Mouse (Mus musculus): ENCODE measurements around the gene Tsr2.

The Tsr2 gene

GRCm38 (mm10) chrX:151096171-151097058 lies at the start of gene Tsr2:
Gene Tsr2, minus strand, starts transcription at chrX:151096543.
- peak; percentile 63 for DNase-seq (ENCODE audit: extremely low spot score)

- DNase-seq (ENCODE audit: extremely low spot score) = peak; percentile 10
Measured at GRCm38 (mm10) chrX:151132785-151133184, 36.4 kb upstream of the Tsr2 start.

- no peak for DNase-seq (ENCODE audit: extremely low spot score)
Measured at GRCm38 (mm10) chrX:151130493-151130892, 34.1 kb upstream of the Tsr2 start.

- DNase-seq (ENCODE audit: extremely low spot score) = no peak
Measured at GRCm38 (mm10) chrX:151123933-151124332, 27.6 kb upstream of the Tsr2 start.

GRCm38 (mm10) chrX:151117432-151117831 lies 21.1 kb upstream of the Tsr2 start:
- DNase-seq (ENCODE audit: extremely low spot score) = no peak

GRCm38 (mm10) chrX:151116795-151117194 lies 20.5 kb upstream of the Tsr2 start:
- no peak for DNase-seq (ENCODE audit: extremely low spot score)

- no peak for DNase-seq (ENCODE audit: extremely low spot score)
Measured at GRCm38 (mm10) chrX:151107301-151108067, 11.1 kb upstream of the Tsr2 start.

GRCm38 (mm10) chrX:151087418-151087817 lies 8.9 kb downstream of the Tsr2 start:
- DNase-seq (ENCODE audit: extremely low spot score) = no peak

GRCm38 (mm10) chrX:151085599-151085998 lies 10.7 kb downstream of the Tsr2 start:
- no peak for DNase-seq (ENCODE audit: extremely low spot score)

- DNase-seq (ENCODE audit: extremely low spot score) = no peak
Measured at GRCm38 (mm10) chrX:151076941-151077485, 19.3 kb downstream of the Tsr2 start.

- no peak for DNase-seq (ENCODE audit: extremely low spot score)
Measured at GRCm38 (mm10) chrX:151076007-151076406, 20.3 kb downstream of the Tsr2 start.

GRCm38 (mm10) chrX:151067876-151068275 lies 28.5 kb downstream of the Tsr2 start:
- DNase-seq (ENCODE audit: extremely low spot score) = no peak

GRCm38 (mm10) chrX:151066071-151066666 lies 30.2 kb downstream of the Tsr2 start:
- no peak for DNase-seq (ENCODE audit: extremely low spot score)

GRCm38 (mm10) chrX:151061615-151062299 lies 34.6 kb downstream of the Tsr2 start:
- no peak for DNase-seq (ENCODE audit: extremely low spot score)

GRCm38 (mm10) chrX:151059346-151059745 lies 37.0 kb downstream of the Tsr2 start:
- DNase-seq (ENCODE audit: extremely low spot score) = no peak

GRCm38 (mm10) chrX:151055559-151055958 lies 40.8 kb downstream of the Tsr2 start:
- DNase-seq (ENCODE audit: extremely low spot score) = no peak

- no peak for DNase-seq (ENCODE audit: extremely low spot score)
Measured at GRCm38 (mm10) chrX:151054489-151054888, 41.9 kb downstream of the Tsr2 start.

- DNase-seq (ENCODE audit: extremely low spot score) = no peak
Measured at GRCm38 (mm10) chrX:151050337-151050736, 46.0 kb downstream of the Tsr2 start.

GRCm38 (mm10) chrX:151049661-151050215 lies 46.6 kb downstream of the Tsr2 start:
- no peak for DNase-seq (ENCODE audit: extremely low spot score)

- peak; percentile 25 for DNase-seq (ENCODE audit: extremely low spot score)
Measured at GRCm38 (mm10) chrX:151047431-151048058, 48.8 kb downstream of the Tsr2 start.

All from embryo, embryonic 9.5 days (tissue).